ENCODE assay signal across 28 mouse cellular contexts in the genomic region with DNA sequence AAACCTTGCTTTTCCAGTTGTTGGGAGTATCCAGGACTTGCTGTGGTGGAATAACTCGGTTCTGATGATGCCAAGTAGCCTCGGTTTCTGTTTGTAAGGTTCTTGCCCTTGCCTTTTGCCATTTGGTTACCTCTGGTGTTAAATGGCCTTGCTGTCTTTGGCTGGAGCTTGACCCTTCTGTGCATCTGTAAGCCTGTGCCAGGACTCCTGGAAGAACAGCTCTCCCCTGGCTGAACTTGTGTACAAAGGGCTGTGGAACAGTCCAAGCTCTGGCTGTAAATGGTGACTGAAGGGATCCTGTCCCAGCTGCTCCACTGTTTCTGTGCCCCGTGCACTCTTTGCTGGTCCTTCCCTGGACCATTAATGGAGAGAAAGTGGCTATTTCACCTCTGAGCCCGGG. TPM values are rescaled to one million over a fixed set of nuclear protein-coding genes. Genes with fewer than 3 reads are reported as not detected.
DNase-seq lines count a peak whose midpoint lies in the region; ATAC-seq and TF ChIP-seq lines count a peak whose summit lies in the region.
"Had no signal": no experiment of that assay in that cellular context is flagged by ENCODE, and none has a peak within 500 bp of the region (broad histone marks: within the 10 kb centered on the region; RNA-seq: fewer than 3 reads in every experiment).

No protein-coding gene starts in this region.

- no peaks in the 10 kb centered on the region for H3K4me1 ChIP-seq in kidney, adult 2 months (ENCODE audit: control insufficient read depth, insufficient read depth, low read length)
- H3K4me1 ChIP-seq in kidney, embryonic 16.5 days (ENCODE audit: insufficient read depth, low read length): no peaks in the 10 kb centered on the region
- no peaks in the 10 kb centered on the region for H3K4me1 ChIP-seq in limb, embryonic 11.5 days (ENCODE audit: control insufficient read depth, insufficient read depth, low read length)
- H3K4me1 ChIP-seq in limb, embryonic 10.5 days: no peaks in the 10 kb centered on the region
- no peaks in the 10 kb centered on the region for H3K4me1 ChIP-seq in liver, adult 2 months (ENCODE audit: control insufficient read depth, insufficient read depth, low read length)
- H3K4me1 ChIP-seq in liver, embryonic 12.5 days: no peaks in the 10 kb centered on the region

- no peaks in the 10 kb centered on the region for H3K9me3 ChIP-seq in kidney, embryonic 16.5 days (ENCODE audit: low read length)
- no peaks in the 10 kb centered on the region for H3K9me3 ChIP-seq in limb, embryonic 11.5 days (ENCODE audit: control insufficient read depth, low read length)
- no peaks in the 10 kb centered on the region for H3K9me3 ChIP-seq in limb, embryonic 10.5 days (replicated peaks)
- H3K9me3 ChIP-seq in liver, embryonic 12.5 days (replicated peaks): peaks cover 10% of the 10 kb centered on the region

- peak; percentile 59 for DNase-seq in kidney, adult 2 months
- DNase-seq in kidney, postnatal 25 days: no peak
- DNase-seq in kidney, adult 9 months: peak; percentile 56
- DNase-seq in limb, embryonic 11.5 days (ENCODE audit: low spot score): peak; percentile 20
- DNase-seq in limb, embryonic 10.5 days (ENCODE audit: low spot score): no peak
- DNase-seq in liver, adult 2 months (ENCODE audit: extremely low read depth, low read depth, low spot score): peak; percentile 49
- DNase-seq: adrenal gland, adult 2 months; adrenal gland, adult 8-10 months; adrenal gland, postnatal 10 days; adrenal gland, postnatal 14 days; adrenal gland, postnatal 25 days; adrenal gland, postnatal 36 days; B cell, adult 2 months; cerebellum, adult 11 months; cerebellum, adult 11-12 months had no signal

- H3K4me2 ChIP-seq in kidney, embryonic 16.5 days (replicated peaks; ENCODE audit: low read depth, low read length): no peak overlapping the region
- no peak overlapping the region for H3K4me2 ChIP-seq in limb, embryonic 11.5 days (ENCODE audit: low read depth, severe bottlenecking)
- no peak overlapping the region for H3K4me2 ChIP-seq in liver, embryonic 12.5 days

- TF ChIP-seq CTCF in kidney, adult 2 months (conservative IDR thresholded peaks at IDR 0.05; ENCODE audit: insufficient read depth, insufficient read length, low read depth, low read length): no peak
- no peak for TF ChIP-seq CTCF in liver, adult 2 months (IDR thresholded peaks at IDR 0.05; ENCODE audit: low read depth, low read length)

- H3K27me3 ChIP-seq in kidney, adult 2 months (replicated peaks; ENCODE audit: control insufficient read depth, insufficient read depth, low read length): no peaks in the 10 kb centered on the region
- H3K27me3 ChIP-seq in kidney, embryonic 16.5 days (ENCODE audit: insufficient read depth, low read length): no peaks in the 10 kb centered on the region
- H3K27me3 ChIP-seq in limb, embryonic 11.5 days (ENCODE audit: control insufficient read depth, insufficient read depth, low read length): no peaks in the 10 kb centered on the region
- H3K27me3 ChIP-seq in limb, embryonic 10.5 days (ENCODE audit: low read depth, poor library complexity, severe bottlenecking): no peaks in the 10 kb centered on the region
- H3K27me3 ChIP-seq in liver, adult 2 months (ENCODE audit: control insufficient read depth, insufficient read depth, low read length): peaks cover 11% of the 10 kb centered on the region; the same call in 1 of the 2 replicates
- no peaks in the 10 kb centered on the region for H3K27me3 ChIP-seq in liver, embryonic 12.5 days (replicated peaks)
- H3K27me3 ChIP-seq: CH12.LX, Patski had no signal

- no peaks in the 10 kb centered on the region for H3K36me3 ChIP-seq in kidney, adult 2 months (ENCODE audit: control insufficient read depth, insufficient read depth, low read length)
- no peaks in the 10 kb centered on the region for H3K36me3 ChIP-seq in kidney, embryonic 16.5 days (ENCODE audit: insufficient read depth, low read length)
- H3K36me3 ChIP-seq in limb, embryonic 11.5 days (ENCODE audit: control insufficient read depth, insufficient read depth, low read length): no peaks in the 10 kb centered on the region
- H3K36me3 ChIP-seq in limb, embryonic 10.5 days: no peaks in the 10 kb centered on the region
- no peaks in the 10 kb centered on the region for H3K36me3 ChIP-seq in liver, adult 2 months (ENCODE audit: control insufficient read depth, insufficient read depth, low read length)
- H3K36me3 ChIP-seq in liver, embryonic 12.5 days: no peaks in the 10 kb centered on the region
- H3K36me3 ChIP-seq: G1E had no signal

- H3K27ac ChIP-seq in kidney, adult 2 months (ENCODE audit: insufficient read depth, low read depth, low read length): no peak overlapping the region
- H3K27ac ChIP-seq in kidney, embryonic 16.5 days (ENCODE audit: low read length): no peak overlapping the region
- no peak overlapping the region for H3K27ac ChIP-seq in limb, embryonic 11.5 days (replicated peaks; ENCODE audit: low read depth, low read length)
- H3K27ac ChIP-seq in limb, embryonic 10.5 days: no peak overlapping the region
- H3K27ac ChIP-seq in liver, adult 2 months (replicated peaks; ENCODE audit: insufficient read depth, low read depth, low read length): no peak overlapping the region
- no peak overlapping the region for H3K27ac ChIP-seq in liver, embryonic 12.5 days

- no peak overlapping the region for H3K9ac ChIP-seq in kidney, embryonic 16.5 days (replicated peaks; ENCODE audit: low read length)
- no peak overlapping the region for H3K9ac ChIP-seq in limb, embryonic 11.5 days (ENCODE audit: low read length)
- no peak overlapping the region for H3K9ac ChIP-seq in liver, adult 2 months (ENCODE audit: low read depth, low read length)
- H3K9ac ChIP-seq in liver, embryonic 12.5 days: no peak overlapping the region

- 60% methylated on average over 4 of the region's 4 CpGs for WGBS in kidney, adult 2 months
- 72% methylated on average over 4 of the region's 4 CpGs for WGBS in kidney, embryonic 16.5 days
- 76% methylated on average over 4 of the region's 4 CpGs for WGBS in limb, embryonic 11.5 days
- WGBS in limb, embryonic 10.5 days: 77% methylated on average over 4 of the region's 4 CpGs
- 72% methylated on average over 4 of the region's 4 CpGs for WGBS in liver, adult 2 months
- WGBS in liver, embryonic 12.5 days (ENCODE audit: insufficient replicate concordance): 57% methylated on average over 4 of the region's 4 CpGs

- TF ChIP-seq POLR2A in kidney, adult 2 months (IDR thresholded peaks at IDR 0.05; ENCODE audit: low read depth, low read length): no peak
- no peak for TF ChIP-seq POLR2A in liver, adult 2 months (IDR thresholded peaks at IDR 0.05; ENCODE audit: extremely low read depth, insufficient read depth, low read length)

- H3K79me2 ChIP-seq in liver, adult 2 months (ENCODE audit: control insufficient read depth, insufficient read depth, low read length): no peaks in the 10 kb centered on the region

- no peak for ATAC-seq in kidney, embryonic 16.5 days (ENCODE audit: low FRiP score, low TSS enrichment)
- no peak for ATAC-seq in limb, embryonic 11.5 days (ENCODE audit: insufficient number of reproducible peaks, low FRiP score, low TSS enrichment, low read depth)
- ATAC-seq in liver, embryonic 12.5 days: no peak
- ATAC-seq: activated CD4-positive, CD25-positive, alpha-beta regulatory T cell, adult 4 months; CD4-positive, CD25-positive, alpha-beta regulatory T cell, adult 4 months; Patski had no signal

- no peak overlapping the region for H3K4me3 ChIP-seq in kidney, adult 2 months (ENCODE audit: insufficient read depth, low read depth, low read length)
- no peak overlapping the region for H3K4me3 ChIP-seq in kidney, embryonic 16.5 days (ENCODE audit: low read length)
- no peak overlapping the region for H3K4me3 ChIP-seq in limb, embryonic 11.5 days (ENCODE audit: low read depth, low read length)
- H3K4me3 ChIP-seq in limb, embryonic 10.5 days: no peak overlapping the region
- H3K4me3 ChIP-seq in liver, adult 2 months (ENCODE audit: insufficient read depth, low read depth, low read length): no peak overlapping the region
- H3K4me3 ChIP-seq in liver, embryonic 12.5 days: no peak overlapping the region

RNA-seq across cellular contexts. Expression of a gene that starts 5.8 kb away (rescaled TPM):
- polyA plus RNA-seq in kidney, adult 2 months (2012; rRNA removed): not detected in 2 replicates
- not detected in 2 replicates for polyA plus RNA-seq in kidney, embryonic 16.5 days (2015; fragmentation: Nextera tagmentation; extraction: Ambion mirVana)
- polyA plus RNA-seq in limb, embryonic 11.5 days (2014; fragmentation: Nextera tagmentation; extraction: Ambion mirVana): not detected in 2 replicates
- not detected in 2 replicates for polyA plus RNA-seq in limb, embryonic 10.5 days (2016; fragmentation: Nextera tagmentation; extraction: Ambion mirVana)
- not detected in 2 replicates for total RNA-seq in liver, adult 2 months (2014; rRNA removed)
- 0.20 TPM in 1 of 2 replicates, not detected in the other for polyA plus RNA-seq in liver, adult 2 months (2012; rRNA removed)
- not detected in 2 replicates for polyA plus RNA-seq in liver, embryonic 12.5 days (2016; fragmentation: Nextera tagmentation; extraction: Ambion mirVana)
- total RNA-seq: adrenal gland, adult 18-20 months; adrenal gland, adult 2 months; adrenal gland, adult 8-10 months; adrenal gland, postnatal 10 days; adrenal gland, postnatal 14 days; adrenal gland, postnatal 25 days; adrenal gland, postnatal 36 days; adrenal gland, postnatal 4 days; CH12.LX; ES-E14; G1E; MEL had no signal
- polyA plus RNA-seq: activated CD4-positive, CD25-positive, alpha-beta regulatory T cell, adult 4 months; adrenal gland, adult 2 months; brain, embryonic 14.5 days; C2C12; CD4-positive, CD25-positive, alpha-beta regulatory T cell, adult 4 months; G1E; Patski had no signal

RNA-seq across cellular contexts. Expression of a gene that starts 47.1 kb away (rescaled TPM):
- polyA plus RNA-seq in kidney, adult 2 months (2012; rRNA removed): not detected in 2 replicates
- not detected in 2 replicates for polyA plus RNA-seq in kidney, embryonic 16.5 days (2015; fragmentation: Nextera tagmentation; extraction: Ambion mirVana)
- polyA plus RNA-seq in limb, embryonic 11.5 days (2014; fragmentation: Nextera tagmentation; extraction: Ambion mirVana): 0.45 TPM in 1 of 2 replicates, not detected in the other
- not detected in 2 replicates for polyA plus RNA-seq in limb, embryonic 10.5 days (2016; fragmentation: Nextera tagmentation; extraction: Ambion mirVana)
- 17.1 and 973 TPM in 2 replicates for total RNA-seq in liver, adult 2 months (2014; rRNA removed)
- polyA plus RNA-seq in liver, adult 2 months (2012; rRNA removed): 123 and 143 TPM in 2 replicates
- not detected in 2 replicates for polyA plus RNA-seq in liver, embryonic 12.5 days (2016; fragmentation: Nextera tagmentation; extraction: Ambion mirVana)
- total RNA-seq: adrenal gland, postnatal 10 days; adrenal gland, postnatal 14 days; adrenal gland, postnatal 25 days; adrenal gland, postnatal 4 days; CH12.LX; ES-E14; G1E; MEL had no signal
- polyA plus RNA-seq: activated CD4-positive, CD25-positive, alpha-beta regulatory T cell, adult 4 months; adrenal gland, adult 2 months; brain, embryonic 14.5 days; C2C12; CD4-positive, CD25-positive, alpha-beta regulatory T cell, adult 4 months; G1E; Patski had no signal

Comparison
In these comparisons a context has a peak if more than half of its experiments do, and no peak if none do; other contexts are left out.
1. DNase-seq: peak in kidney, adult 2 months (single experiment), kidney, adult 9 months (single experiment), limb, embryonic 11.5 days (single experiment) and liver, adult 2 months (single experiment); none in kidney, postnatal 25 days (0 of 2) and limb, embryonic 10.5 days (single experiment).
2. RNA of a gene that starts 47.1 kb away (polyA plus RNA-seq): 123 to 143 TPM in liver, adult 2 months; 0.45 TPM in limb, embryonic 11.5 days, not detected in kidney, adult 2 months, not detected in kidney, embryonic 16.5 days, not detected in limb, embryonic 10.5 days and not detected in liver, embryonic 12.5 days; every median in the first group is over 10 times any median in the second.